Mouse (Mus musculus) bone marrow, adult 2 months (tissue): ENCODE data around the gene Nop2. TPM values are rescaled to one million over a fixed set of nuclear protein-coding genes. Genes with fewer than 3 reads are reported as not detected.

ENCODE experiments used
- H3K27ac ChIP-seq: fragments of 200-500 bp; 2 replicates; pipeline ENCODE4 v1.5.1; 2012; ENCODE audit warnings: low read depth, mild to moderate bottlenecking, control low read depth, inconsistent platforms, low read length; ENCODE audit not compliant: control insufficient read depth, poor library complexity, insufficient read depth
- H3K4me1 ChIP-seq: fragments of 200-500 bp; 2 replicates; pipeline ENCODE4 v1.6.1; 2011; ENCODE audit warnings: low read length; ENCODE audit not compliant: control insufficient read depth, insufficient read depth
- H3K4me3 ChIP-seq: fragments of 200-500 bp; replicated peaks from 2 replicates; pipeline ENCODE3; 2011; ENCODE audit warnings: mild to moderate bottlenecking, low read depth, low read length, control low read depth; ENCODE audit not compliant: control insufficient read depth
- CTCF ChIP-seq: fragments of 200-500 bp; IDR thresholded peaks from 2 replicates; pipeline ENCODE4 v1.5.1; 2011; ENCODE audit warnings: low read length, control low read depth; ENCODE audit not compliant: control insufficient read depth, insufficient read depth
- POLR2A ChIP-seq: fragments of 200-500 bp; IDR thresholded peaks from 2 replicates; pipeline ENCODE4 v1.6.1; 2011; ENCODE audit warnings: low read depth, mild to moderate bottlenecking, control low read depth, low read length, borderline replicate concordance; ENCODE audit not compliant: control insufficient read depth
- WGBS: fragments of 180-500 bp; shearing (Covaris S2); methylation state at CpG from one replicate; pipeline ENCODE4 v1.1.7; 2018; 5-methylcytosine and 5-hydroxymethylcytosine counted together
- polyA plus RNA-seq: library from polyadenylated mRNA; stranded (reverse); fragments of >200 nt; gene quantifications from 2 replicates; pipeline ENCODE4 v1.2.4, GENCODE M21; 2011; ENCODE audit warnings: low replicate concordance; ENCODE audit not compliant: missing spikeins, insufficient read depth, insufficient read length

The Nop2 gene
- polyA plus RNA-seq, 1 experiment: 25.7 TPM

- TF ChIP-seq POLR2A (peak; percentile 98), CTCF (no peak)
- Histone ChIP-seq H3K4me3 (peak overlapping the region; percentile 96), H3K4me1 (peaks cover 5% of the 10 kb centered on the region), H3K27ac (peak overlapping the region; percentile 92)
- WGBS: under 1% methylated on average over 36 of the region's 36 CpGs
Observed at GRCm38 (mm10) chr6:125165328-125165891, 33.7 kb downstream of the Nop2 start.

DNA sequence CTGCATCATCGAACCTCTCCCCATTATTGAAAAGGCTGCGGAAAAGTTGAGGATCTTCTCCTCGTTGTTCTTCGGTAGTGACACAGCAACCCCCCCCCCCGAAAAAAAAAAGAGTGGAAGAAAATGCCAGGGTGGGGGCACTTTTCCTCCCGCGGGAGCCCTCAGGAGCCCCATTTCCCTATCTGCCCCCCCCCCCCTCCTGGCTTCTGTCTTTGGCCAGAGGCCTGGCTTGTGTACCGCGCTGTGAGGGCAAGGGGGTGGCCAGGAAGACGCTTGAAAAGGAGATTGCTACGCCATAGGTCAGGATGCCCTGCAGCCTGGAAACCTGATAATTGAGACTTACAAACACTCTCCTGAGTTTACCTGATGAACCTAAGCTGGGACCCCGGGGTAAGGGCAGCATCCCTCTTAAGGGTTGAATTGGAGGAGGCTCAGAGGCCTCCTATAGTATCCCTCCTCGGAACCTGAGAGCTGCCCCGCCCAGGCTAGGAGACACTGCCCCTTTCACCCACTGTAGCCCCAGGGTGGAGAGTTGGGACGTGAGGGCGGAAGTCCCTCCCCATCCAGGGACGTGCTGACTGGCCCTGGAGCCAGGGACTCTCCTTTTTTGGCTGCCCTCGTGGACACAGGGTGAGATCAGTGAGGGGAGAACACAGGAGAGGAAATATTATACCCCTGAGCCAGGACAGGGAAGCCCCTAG lies 34.5 kb downstream of the Nop2 start, which contains the start of gene Gapdh:
Gapdh (minus strand) TSS at position 417 of the 701 bp plus-strand sequence.
- Histone ChIP-seq H3K4me3 (peak within 1 kb of the TSS; percentile 96), H3K4me1 (peaks cover 2% of the 10 kb centered on the region; the same call in 1 of the 2 replicates), H3K27ac (peak within 1 kb of the TSS; percentile 92)
- TF ChIP-seq CTCF (no peak), POLR2A (no peak; the same call in 1 of the 2 replicates)
- WGBS: under 1% methylated on average over 18 of the region's 18 CpGs

DNA sequence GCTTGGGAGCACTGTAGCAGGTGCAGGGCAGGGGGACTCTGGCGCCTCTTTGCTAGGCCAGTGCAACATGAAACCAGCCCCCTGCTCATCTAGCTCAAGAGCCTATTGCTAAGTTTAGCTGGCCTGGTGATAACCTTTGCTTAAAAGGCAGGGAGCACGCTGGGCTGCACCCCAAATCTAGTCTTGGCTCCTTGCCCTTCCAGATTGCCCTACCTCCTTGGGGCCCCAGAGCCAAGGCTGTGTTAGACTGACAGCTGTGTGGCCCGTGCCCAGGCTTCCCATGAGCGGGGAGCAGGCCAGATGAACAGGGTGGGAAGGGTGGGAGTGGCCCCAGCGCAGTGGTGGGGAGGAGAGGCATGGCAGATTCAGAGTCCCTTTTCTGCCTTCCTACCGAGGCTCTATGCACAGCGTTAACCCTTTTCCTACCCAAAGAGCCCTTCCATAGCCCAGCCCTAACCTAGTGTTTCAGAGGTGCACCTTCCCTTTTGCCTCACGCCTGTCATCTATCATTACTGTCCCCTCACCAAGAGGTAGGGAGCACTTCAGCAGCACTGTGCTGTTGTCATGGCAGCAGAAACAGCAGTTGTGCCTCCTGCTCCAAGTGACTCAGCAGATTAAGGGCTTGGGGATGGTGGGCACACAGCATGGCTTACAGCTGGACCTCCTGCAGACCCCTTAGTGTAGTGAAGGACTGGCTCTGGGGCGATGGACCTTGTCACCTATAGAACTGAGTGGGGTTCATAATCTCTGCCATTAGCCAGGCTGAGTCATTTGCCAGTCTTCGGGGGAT lies 35.3 kb downstream of the Nop2 start:
- Histone ChIP-seq H3K27ac (peak overlapping the region; percentile 49), H3K4me3 (no peak overlapping the region), H3K4me1 (peaks cover 2% of the 10 kb centered on the region; the same call in 1 of the 2 replicates)
- 33% methylated on average over 10 of the region's 10 CpGs for WGBS
- TF ChIP-seq CTCF: no peak
- no peak for TF ChIP-seq POLR2A

DNA sequence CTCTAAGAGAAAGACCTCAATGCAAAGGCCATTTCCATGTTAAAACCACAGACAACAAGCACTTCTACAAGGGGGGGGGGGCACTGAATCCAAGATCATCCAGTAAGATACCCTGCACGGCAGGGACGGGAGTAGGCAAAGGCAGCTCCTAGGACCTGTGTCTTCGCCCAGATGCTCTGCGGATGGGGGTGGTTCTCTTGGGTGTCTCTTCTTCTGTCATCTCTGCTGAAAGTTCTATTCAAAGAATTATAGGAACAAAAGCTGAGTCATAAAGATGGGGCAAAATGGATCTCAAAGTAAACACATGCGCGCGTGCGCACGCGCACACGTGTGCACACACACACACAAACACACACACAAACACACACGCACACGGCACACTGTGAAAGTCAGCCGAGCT lies 36.4 kb downstream of the Nop2 start:
- no peak for TF ChIP-seq POLR2A
- TF ChIP-seq CTCF: no peak
- WGBS: 94% methylated on average over 14 of the region's 14 CpGs
- Histone ChIP-seq H3K27ac (no peak overlapping the region), H3K4me1 (peaks cover 2% of the 10 kb centered on the region; the same call in 1 of the 2 replicates), H3K4me3 (no peak overlapping the region)

DNA sequence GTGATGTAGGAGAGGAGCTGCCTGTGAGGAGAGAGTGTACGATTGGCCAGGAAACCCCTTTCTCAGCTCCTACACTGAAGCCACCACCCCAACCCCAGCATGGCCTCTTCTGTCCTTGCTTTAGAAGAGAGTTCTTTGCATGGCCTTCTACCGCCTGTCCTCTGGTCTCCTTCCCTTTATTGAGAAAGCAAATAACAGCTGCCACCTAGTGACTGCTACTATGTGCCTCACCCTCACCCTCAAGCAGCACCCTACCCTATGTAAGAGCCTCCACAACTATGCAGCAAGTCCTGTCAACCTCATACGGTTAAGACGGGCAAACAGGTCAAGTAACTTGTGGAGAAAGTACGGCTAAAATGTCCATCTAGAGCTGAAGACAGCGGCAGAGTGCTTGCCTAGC lies 38.5 kb downstream of the Nop2 start:
- 89% methylated on average over 6 of the region's 6 CpGs for WGBS
- Histone ChIP-seq H3K4me1 (peaks cover 2% of the 10 kb centered on the region; the same call in 1 of the 2 replicates), H3K4me3 (no peak overlapping the region), H3K27ac (no peak overlapping the region)
- TF ChIP-seq POLR2A (no peak), CTCF (no peak)

DNA sequence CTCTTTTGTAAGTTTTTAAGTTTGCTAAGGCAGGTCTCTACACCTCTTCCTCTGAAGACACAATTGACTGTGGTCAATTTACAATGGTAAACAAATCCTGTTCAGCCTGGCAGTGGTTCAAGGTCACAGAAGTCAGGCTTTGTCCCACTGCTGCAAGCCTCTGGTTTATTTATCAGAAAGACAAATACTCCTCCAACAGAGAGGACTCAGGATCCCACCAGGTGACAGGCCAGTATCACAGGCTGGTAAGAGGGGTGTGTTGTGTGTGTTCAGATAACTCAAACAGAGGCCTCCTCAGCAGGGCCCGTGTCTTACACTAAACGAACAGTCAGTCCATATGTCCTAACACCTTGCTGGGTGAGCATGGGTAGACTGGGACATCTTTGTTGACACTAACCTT lies 40.8 kb downstream of the Nop2 start:
- 93% methylated on average over 2 of the region's 2 CpGs for WGBS
- TF ChIP-seq CTCF (no peak), POLR2A (no peak)
- Histone ChIP-seq H3K4me1 (no peaks in the 10 kb centered on the region), H3K4me3 (no peak overlapping the region), H3K27ac (no peak overlapping the region)

DNA sequence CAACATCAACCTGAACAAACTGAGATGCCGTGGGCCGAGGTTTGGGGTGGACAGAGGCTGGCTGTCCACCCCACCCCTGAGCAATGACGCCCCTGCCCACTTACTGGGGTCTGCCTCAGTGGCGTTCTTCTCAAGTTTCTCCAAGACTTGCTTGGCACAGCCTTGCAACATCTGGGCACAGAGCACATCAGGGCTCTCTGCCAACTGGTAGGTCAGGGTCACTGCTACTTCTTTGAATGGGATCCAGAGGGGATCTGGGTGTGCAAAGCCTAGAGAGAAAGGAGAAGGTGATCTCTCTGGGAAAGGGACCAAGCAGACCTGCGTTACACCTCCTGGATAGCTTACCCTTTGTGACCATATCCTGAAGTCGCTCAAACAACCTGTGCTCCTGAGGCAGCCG lies 41.5 kb downstream of the Nop2 start:
- Histone ChIP-seq H3K4me1 (no peaks in the 10 kb centered on the region), H3K4me3 (no peak overlapping the region), H3K27ac (no peak overlapping the region)
- TF ChIP-seq CTCF: no peak
- no peak for TF ChIP-seq POLR2A
- 95% methylated on average over 7 of the region's 7 CpGs for WGBS

DNA sequence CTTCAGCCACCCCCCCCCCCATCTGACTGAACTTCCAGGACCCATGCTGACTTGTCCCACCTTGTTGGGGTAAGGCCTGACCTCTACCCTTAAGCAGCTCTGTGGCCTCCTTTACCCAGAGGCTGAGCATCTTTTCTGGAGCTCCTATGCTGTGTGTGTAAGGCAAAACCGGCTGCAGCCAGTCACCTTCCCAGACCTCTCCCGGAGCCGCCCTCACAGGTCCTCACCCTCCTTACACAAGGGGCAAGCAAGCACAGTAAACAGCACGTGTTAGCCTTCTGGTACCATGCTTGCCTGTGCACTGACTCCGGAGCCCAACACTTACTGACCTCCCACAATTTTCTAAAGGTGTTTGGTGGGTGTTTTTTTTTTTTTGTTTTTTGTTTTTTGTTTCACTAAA lies 43.8 kb downstream of the Nop2 start:
- H3K4me1 ChIP-seq: no peaks in the 10 kb centered on the region
- no peak for TF ChIP-seq CTCF
- no peak for TF ChIP-seq POLR2A
- no peak overlapping the region for H3K27ac ChIP-seq
- no peak overlapping the region for H3K4me3 ChIP-seq
- 95% methylated on average over 5 of the region's 5 CpGs for WGBS
